Mouse (Mus musculus): ENCODE results near the gene Uap1. TPM values are rescaled to one million over a fixed set of nuclear protein-coding genes. Genes with fewer than 3 reads are reported as not detected.

Uap1 gene
- polyA plus RNA-seq, 1 experiment from 2014 or later, result 52.5 TPM

GRCm38 (mm10) chr1:170145606-170146005 lies 29.2 kb downstream of the Uap1 start:
- H3K4me3 ChIP-seq (replicated peaks), result no peak overlapping the region
- ATAC-seq (ENCODE audit: insufficient read depth, low FRiP score, low read depth), result no peak
- no peak overlapping the region for H3K27ac ChIP-seq
- no peak overlapping the region for H3K9ac ChIP-seq
- H3K4me2 ChIP-seq, result no peak overlapping the region
- no peaks in the 10 kb centered on the region for H3K9me3 ChIP-seq
- 90% methylated on average over 4 of the region's 4 CpGs for WGBS
- no peaks in the 10 kb centered on the region for H3K27me3 ChIP-seq (replicated peaks)
- H3K36me3 ChIP-seq, result peaks cover 18% of the 10 kb centered on the region
- H3K4me1 ChIP-seq, result no peaks in the 10 kb centered on the region

- ATAC-seq (ENCODE audit: insufficient read depth, low FRiP score, low read depth), result no peak
- Histone ChIP-seq H3K4me2 (no peak overlapping the region), H3K9ac (no peak overlapping the region), H3K4me1 (no peaks in the 10 kb centered on the region), H3K9me3 (no peaks in the 10 kb centered on the region), H3K36me3 (peaks cover 5% of the 10 kb centered on the region; the same call in 1 of the 2 replicates), H3K4me3 (replicated peaks) (no peak overlapping the region), H3K27ac (no peak overlapping the region), H3K27me3 (replicated peaks) (no peaks in the 10 kb centered on the region)
- WGBS, result 91% methylated on average over 8 of the region's 8 CpGs
Observed at GRCm38 (mm10) chr1:170142256-170142871, 32.4 kb downstream of the Uap1 start.

- Histone ChIP-seq H3K27ac (no peak overlapping the region), H3K9ac (no peak overlapping the region), H3K9me3 (no peaks in the 10 kb centered on the region), H3K27me3 (replicated peaks) (no peaks in the 10 kb centered on the region), H3K36me3 (peaks cover 5% of the 10 kb centered on the region; the same call in 1 of the 2 replicates), H3K4me3 (replicated peaks) (no peak overlapping the region), H3K4me2 (no peak overlapping the region), H3K4me1 (no peaks in the 10 kb centered on the region)
- no peak for ATAC-seq (ENCODE audit: insufficient read depth, low FRiP score, low read depth)
- 92% methylated on average over 5 of the region's 5 CpGs for WGBS
Observed at GRCm38 (mm10) chr1:170141626-170142025, 33.1 kb downstream of the Uap1 start.

GRCm38 (mm10) chr1:170136351-170137009 lies 38.3 kb downstream of the Uap1 start:
- ATAC-seq (ENCODE audit: insufficient read depth, low FRiP score, low read depth), result no peak; the same call in 1 of the 2 replicates
- no peaks in the 10 kb centered on the region for H3K9me3 ChIP-seq
- no peak overlapping the region for H3K4me2 ChIP-seq
- H3K27me3 ChIP-seq (replicated peaks), result no peaks in the 10 kb centered on the region
- H3K4me3 ChIP-seq (replicated peaks), result no peak overlapping the region
- H3K36me3 ChIP-seq, result no peaks in the 10 kb centered on the region
- 13% methylated on average over 7 of the region's 7 CpGs for WGBS
- no peak overlapping the region for H3K9ac ChIP-seq
- no peak overlapping the region for H3K27ac ChIP-seq
- H3K4me1 ChIP-seq, result no peaks in the 10 kb centered on the region

- Histone ChIP-seq H3K9ac (no peak overlapping the region), H3K4me2 (no peak overlapping the region), H3K9me3 (no peaks in the 10 kb centered on the region), H3K27me3 (replicated peaks) (no peaks in the 10 kb centered on the region), H3K36me3 (no peaks in the 10 kb centered on the region), H3K4me3 (replicated peaks) (no peak overlapping the region), H3K4me1 (no peaks in the 10 kb centered on the region), H3K27ac (no peak overlapping the region)
- no peak for ATAC-seq (ENCODE audit: insufficient read depth, low FRiP score, low read depth)
- 84% methylated on average over 8 of the region's 8 CpGs for WGBS
Observed at GRCm38 (mm10) chr1:170134264-170134663, 40.5 kb downstream of the Uap1 start.

- 25% methylated on average over 3 of the region's 3 CpGs for WGBS
- Histone ChIP-seq H3K27ac (no peak overlapping the region), H3K4me3 (replicated peaks) (no peak overlapping the region), H3K36me3 (no peaks in the 10 kb centered on the region), H3K9me3 (no peaks in the 10 kb centered on the region), H3K4me1 (no peaks in the 10 kb centered on the region), H3K9ac (no peak overlapping the region), H3K4me2 (no peak overlapping the region), H3K27me3 (replicated peaks) (no peaks in the 10 kb centered on the region)
- ATAC-seq (ENCODE audit: insufficient read depth, low FRiP score, low read depth), result no peak
Observed at GRCm38 (mm10) chr1:170130962-170131361, 43.8 kb downstream of the Uap1 start.

- Histone ChIP-seq H3K27ac (no peak overlapping the region), H3K4me3 (replicated peaks) (no peak overlapping the region), H3K27me3 (replicated peaks) (no peaks in the 10 kb centered on the region), H3K4me2 (no peak overlapping the region), H3K9ac (no peak overlapping the region), H3K4me1 (no peaks in the 10 kb centered on the region), H3K9me3 (no peaks in the 10 kb centered on the region), H3K36me3 (no peaks in the 10 kb centered on the region)
- ATAC-seq (ENCODE audit: insufficient read depth, low FRiP score, low read depth), result no peak
- WGBS, result 82% methylated on average over 2 of the region's 2 CpGs
Observed at GRCm38 (mm10) chr1:170124644-170125043, 50.1 kb downstream of the Uap1 start.

GRCm38 (mm10) chr1:170113616-170114015 lies 61.1 kb downstream of the Uap1 start:
- H3K4me3 ChIP-seq (replicated peaks), result no peak overlapping the region
- H3K4me2 ChIP-seq, result no peak overlapping the region
- ATAC-seq (ENCODE audit: insufficient read depth, low FRiP score, low read depth), result no peak
- 61% methylated on average over 6 of the region's 6 CpGs for WGBS
- H3K27me3 ChIP-seq (replicated peaks), result no peaks in the 10 kb centered on the region
- no peak overlapping the region for H3K9ac ChIP-seq
- H3K9me3 ChIP-seq, result no peaks in the 10 kb centered on the region
- H3K27ac ChIP-seq, result peak overlapping the region; percentile 7; the same call in 1 of the 2 replicates
- H3K36me3 ChIP-seq, result no peaks in the 10 kb centered on the region
- no peaks in the 10 kb centered on the region for H3K4me1 ChIP-seq

- Histone ChIP-seq H3K4me1 (no peaks in the 10 kb centered on the region), H3K9me3 (no peaks in the 10 kb centered on the region), H3K9ac (no peak overlapping the region), H3K36me3 (no peaks in the 10 kb centered on the region), H3K4me3 (replicated peaks) (no peak overlapping the region), H3K4me2 (no peak overlapping the region), H3K27me3 (replicated peaks) (no peaks in the 10 kb centered on the region), H3K27ac (no peak overlapping the region)
- ATAC-seq (ENCODE audit: insufficient read depth, low FRiP score, low read depth), result no peak
- WGBS, result 82% methylated on average over 10 of the region's 10 CpGs
Observed at GRCm38 (mm10) chr1:170112261-170112660, 62.5 kb downstream of the Uap1 start.

- H3K27me3 ChIP-seq (replicated peaks), result no peaks in the 10 kb centered on the region
- H3K9ac ChIP-seq, result no peak overlapping the region
- H3K27ac ChIP-seq, result peak overlapping the region; percentile 93; the same call in 1 of the 2 replicates
- 81% methylated on average over 16 of the region's 16 CpGs for WGBS
- no peaks in the 10 kb centered on the region for H3K36me3 ChIP-seq
- H3K4me2 ChIP-seq, result peak overlapping the region; percentile 35
- H3K4me1 ChIP-seq, result no peaks in the 10 kb centered on the region
- no peak overlapping the region for H3K4me3 ChIP-seq (replicated peaks)
- ATAC-seq (ENCODE audit: insufficient read depth, low FRiP score, low read depth), result no peak
- H3K9me3 ChIP-seq, result no peaks in the 10 kb centered on the region
Observed at GRCm38 (mm10) chr1:170111651-170112226, 63.0 kb downstream of the Uap1 start.

- H3K9me3 ChIP-seq, result no peaks in the 10 kb centered on the region
- H3K4me1 ChIP-seq, result no peaks in the 10 kb centered on the region
- H3K36me3 ChIP-seq, result no peaks in the 10 kb centered on the region
- H3K9ac ChIP-seq, result no peak within 1 kb of the TSS
- H3K4me2 ChIP-seq, result peak within 1 kb of the TSS; percentile 48
- peak within 1 kb of the TSS; percentile 35 for H3K4me3 ChIP-seq (replicated peaks)
- whole genome bisulfite sequencing, result 39% methylated on average over 17 of the region's 17 CpGs
- H3K27me3 ChIP-seq (replicated peaks), result no peaks in the 10 kb centered on the region
- peak within 1 kb of the TSS; percentile 93 for H3K27ac ChIP-seq
- ATAC-seq (ENCODE audit: insufficient read depth, low FRiP score, low read depth), result peak; percentile 45; the same call in 1 of the 2 replicates
Observed at GRCm38 (mm10) chr1:170110516-170111332, 64.0 kb downstream of the Uap1 start, which contains the start of gene Ddr2. Ddr2 (minus strand) TSS chr1:170110762.

All from stomach, embryonic 15.5 days (tissue).